Mouse (Mus musculus) layer of hippocampus, postnatal 36 days (tissue): ENCODE measurements around the gene Nfib. TPM values are rescaled to one million over a fixed set of nuclear protein-coding genes. Genes with fewer than 3 reads are reported as not detected.
A peak's percentile ranks its signal among the peaks of the same experiment; 100 is the strongest.

ENCODE experiments used
- DNase-seq, 2 experiments: peaks; one replicate each; pipeline ENCODE4 v3.0.0; 2022
- total RNA-seq, 2 experiments: library from RNA; stranded (reverse); gene quantifications; 2 replicates each; pipeline ENCODE4 v1.2.3; 2021

The Nfib gene
- total RNA-seq, 2 experiments from 2014 or later = 181 to 202 TPM

DNA sequence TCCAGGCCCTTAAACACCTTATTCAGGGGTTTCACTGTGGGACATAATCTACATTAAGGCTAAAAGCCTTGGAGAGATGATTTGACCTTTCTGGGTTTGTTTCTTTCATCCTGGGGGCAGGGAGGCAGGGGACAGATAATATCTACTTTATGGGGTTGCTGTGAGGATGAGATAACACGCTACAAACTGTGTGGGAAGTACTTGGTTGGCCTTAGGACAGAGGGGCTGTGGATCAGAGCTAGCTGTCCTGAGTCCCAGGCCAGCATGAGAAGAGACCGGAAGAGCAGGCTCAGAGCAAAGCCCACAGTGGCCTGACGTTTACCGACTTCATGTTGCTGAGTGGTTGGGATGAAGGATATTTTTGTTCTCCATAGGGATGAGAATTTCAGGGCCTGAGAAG is 81.7 kb downstream of the Nfib start:
- DNase-seq = no peak

DNA sequence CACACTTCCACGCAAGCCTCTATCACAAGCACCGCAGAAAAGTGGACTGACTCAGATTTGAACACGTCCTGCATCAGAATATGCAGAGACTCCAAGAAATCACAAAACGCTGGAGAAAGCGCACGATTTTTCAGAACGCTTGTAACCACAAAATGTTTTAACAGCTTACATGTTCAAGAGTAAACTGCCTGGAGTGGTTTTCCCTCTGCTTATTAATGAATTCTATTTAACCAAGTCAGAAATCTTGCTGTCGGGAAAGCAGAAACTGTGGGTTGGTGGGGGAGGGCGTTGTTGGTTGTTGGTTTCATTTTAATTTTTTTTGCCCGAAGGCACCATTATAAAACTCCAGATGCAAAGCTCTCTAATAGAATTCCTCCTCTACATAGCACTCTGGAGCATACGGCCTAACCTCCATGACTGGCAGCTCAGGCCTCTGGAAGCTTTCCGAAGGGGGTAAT is 82.4 kb downstream of the Nfib start:
- DNase-seq = no peak

DNA sequence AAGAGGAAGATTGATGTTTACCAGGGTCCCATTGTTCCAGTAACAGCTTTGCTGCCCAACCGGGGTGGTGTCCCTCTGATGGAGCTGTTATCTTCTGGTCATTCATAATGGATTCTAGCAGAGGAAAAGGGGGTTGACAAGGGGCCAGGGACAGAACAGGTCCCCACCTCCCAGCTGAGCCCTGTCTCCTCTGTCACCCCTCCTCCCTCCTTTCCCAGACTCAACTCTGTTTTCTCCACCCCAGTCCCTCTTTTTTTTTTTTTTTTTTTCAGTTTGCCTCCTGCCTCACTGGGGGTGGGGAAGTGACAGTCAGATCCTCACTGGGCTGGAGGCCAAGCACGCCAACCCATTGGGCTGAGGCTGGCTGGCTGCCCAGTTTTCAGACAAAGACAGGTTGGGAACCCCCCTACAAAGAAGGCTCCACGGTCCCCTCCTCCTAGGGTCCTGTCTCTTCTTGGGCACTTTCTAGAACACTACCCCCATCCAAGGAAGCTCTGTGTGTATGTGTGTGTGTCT is 83.2 kb downstream of the Nfib start:
- DNase-seq = peak; percentile 72 to 79

DNA sequence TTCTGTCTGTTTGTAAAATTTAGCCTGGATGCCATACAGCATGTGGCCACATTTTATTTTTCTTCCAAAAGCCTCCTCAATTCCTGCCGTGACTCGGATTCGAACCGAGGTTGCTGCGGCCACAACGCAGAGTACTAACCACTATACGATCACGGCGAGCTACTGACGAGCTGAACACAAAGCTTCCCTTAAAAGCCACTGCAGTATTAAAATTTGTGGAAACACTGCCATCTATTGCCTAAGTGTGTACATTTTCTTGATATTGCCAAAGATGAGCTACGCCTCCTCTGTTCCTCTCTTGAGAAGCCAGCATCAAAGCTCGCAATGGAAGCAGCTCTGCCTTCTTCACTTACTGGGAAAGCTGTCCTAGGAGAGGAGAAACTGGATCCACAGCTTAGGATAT is 86.0 kb downstream of the Nfib start:
- peak; percentile 56 to 60 for DNase-seq

DNA sequence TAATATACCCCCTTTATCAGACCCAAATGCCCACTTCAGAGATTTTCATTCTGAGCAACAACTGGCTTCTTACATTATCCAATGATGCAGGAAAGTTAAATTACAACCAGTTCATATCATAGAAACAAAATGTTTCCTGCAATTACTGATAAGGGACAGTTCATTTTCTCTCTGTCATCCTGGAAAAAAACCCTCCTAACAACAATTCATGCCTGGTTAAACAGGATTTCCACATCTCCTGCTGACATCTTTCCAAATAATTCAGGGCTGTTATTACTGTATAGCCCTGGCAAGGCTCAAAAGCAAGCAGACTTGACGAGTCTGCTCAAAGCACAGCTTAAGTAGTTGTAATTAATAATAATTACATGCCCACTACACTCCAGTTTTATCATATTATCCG is 86.5 kb downstream of the Nfib start:
- DNase-seq = no peak

DNA sequence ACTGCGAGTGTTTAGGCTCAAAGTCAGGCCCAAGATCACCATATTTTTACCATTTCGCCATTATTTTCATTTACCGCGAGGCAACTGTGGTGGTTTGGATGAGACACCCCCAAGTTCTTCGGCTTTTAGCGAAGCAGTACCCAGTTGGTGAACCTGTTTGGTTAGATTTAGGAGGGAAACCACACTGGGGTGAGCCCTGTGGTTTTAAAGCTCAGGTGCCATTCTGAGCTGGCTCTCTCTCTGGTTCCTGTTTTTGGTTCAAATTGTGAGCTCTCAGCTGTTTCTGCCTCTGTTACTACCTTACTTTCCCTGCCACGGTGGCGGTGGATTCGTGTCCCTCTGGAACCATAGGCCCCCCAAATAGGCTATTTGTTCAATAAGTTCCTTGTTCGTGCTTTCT is 88.3 kb downstream of the Nfib start:
- no peak for DNase-seq

DNA sequence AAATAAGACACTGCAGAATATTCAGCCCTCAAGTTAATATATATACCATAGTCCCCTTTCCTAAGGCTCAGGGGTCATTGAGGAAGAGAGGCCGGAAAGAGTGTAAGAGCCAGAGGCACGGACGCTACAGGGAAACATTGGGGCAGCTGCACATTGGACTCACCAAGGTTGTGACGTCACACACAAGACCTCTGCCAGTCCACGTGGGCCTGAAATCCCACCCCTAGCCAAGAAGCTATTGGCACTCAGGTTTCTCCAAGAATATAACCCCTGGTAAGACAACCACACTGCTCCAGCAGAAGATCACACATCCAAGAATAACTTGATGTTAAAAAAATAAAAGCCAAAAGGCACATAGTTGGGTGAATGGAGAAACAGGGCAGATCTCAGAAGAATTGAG is 89.8 kb downstream of the Nfib start:
- no peak for DNase-seq

DNA sequence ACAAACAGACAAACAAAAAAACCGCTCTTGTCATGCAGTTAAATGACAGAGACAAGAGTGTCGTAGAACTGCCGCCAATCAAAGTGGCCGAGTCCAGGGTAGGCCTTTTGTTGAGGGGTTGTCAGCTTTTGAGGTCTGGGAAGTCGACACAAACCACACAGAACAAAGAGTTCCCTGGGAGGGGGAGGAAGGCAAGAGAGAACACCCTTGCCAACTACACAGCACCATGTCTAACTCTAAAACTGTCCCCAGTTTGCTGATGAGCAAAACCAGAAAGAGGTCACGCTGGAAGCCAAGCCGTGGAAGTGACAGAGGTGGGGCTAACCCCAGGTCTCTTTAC is 91.1 kb downstream of the Nfib start:
- no peak for DNase-seq

DNA sequence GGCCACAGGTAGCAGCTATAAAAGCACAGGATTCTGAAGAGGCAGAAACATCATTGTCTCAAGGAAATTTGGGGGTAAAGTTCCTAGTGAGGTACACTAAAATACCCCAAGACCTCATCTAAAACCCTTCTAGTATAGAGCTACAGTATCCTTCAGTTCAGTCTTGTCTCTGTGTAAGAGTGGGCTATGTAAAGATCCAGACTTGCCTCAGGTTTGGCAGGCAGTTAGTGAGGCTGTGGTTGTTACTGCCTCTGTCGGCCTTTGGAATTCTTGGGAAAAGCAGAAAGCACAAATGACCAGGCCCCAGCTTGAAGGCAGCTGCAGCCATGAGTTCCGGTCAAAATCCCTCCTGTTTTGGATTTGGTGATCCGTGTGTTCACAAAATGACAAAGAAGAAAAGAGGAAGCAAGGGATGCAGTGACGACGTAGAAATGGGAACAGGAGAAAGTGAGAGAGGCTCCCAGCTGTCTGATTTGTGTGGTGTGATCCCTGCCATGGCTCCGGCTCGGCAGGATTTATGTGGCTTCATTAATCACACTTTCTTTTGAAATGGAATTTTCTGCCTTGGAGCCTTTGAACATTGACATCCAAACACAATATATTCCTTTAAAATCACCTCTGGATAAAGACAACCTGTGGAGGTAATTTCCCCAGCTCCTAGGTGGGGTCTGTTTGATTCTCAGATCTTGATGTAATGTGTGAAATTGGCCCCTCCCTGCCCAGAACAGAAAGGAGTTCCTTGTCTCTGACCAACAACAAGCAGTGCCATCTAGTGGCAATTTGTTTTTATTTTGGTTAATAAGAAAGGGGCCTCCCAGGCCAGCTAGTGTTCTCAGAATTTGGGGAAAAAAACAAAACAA is 91.7 kb downstream of the Nfib start:
- DNase-seq = peak in 1 of 2 experiments; percentile 17

DNA sequence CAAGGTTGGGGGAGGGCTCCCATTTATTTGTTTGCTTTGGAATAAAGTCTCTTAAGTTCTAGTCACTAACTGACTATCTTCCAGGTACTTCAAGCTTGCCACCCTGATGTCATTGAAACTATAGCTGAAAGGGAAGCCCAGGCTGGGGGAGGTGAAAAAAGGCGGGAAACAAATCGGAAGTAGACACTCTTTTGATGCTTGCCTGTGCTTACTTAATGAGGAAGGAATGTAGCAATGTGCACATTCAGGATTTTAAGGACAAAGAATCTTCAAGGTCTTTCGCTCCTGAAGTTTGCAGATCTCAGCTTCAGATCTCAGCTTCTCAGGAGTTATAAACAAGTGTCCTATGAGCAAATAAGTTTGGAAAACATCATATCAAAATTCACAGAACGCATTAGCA is 95.9 kb downstream of the Nfib start:
- no peak for DNase-seq

DNA sequence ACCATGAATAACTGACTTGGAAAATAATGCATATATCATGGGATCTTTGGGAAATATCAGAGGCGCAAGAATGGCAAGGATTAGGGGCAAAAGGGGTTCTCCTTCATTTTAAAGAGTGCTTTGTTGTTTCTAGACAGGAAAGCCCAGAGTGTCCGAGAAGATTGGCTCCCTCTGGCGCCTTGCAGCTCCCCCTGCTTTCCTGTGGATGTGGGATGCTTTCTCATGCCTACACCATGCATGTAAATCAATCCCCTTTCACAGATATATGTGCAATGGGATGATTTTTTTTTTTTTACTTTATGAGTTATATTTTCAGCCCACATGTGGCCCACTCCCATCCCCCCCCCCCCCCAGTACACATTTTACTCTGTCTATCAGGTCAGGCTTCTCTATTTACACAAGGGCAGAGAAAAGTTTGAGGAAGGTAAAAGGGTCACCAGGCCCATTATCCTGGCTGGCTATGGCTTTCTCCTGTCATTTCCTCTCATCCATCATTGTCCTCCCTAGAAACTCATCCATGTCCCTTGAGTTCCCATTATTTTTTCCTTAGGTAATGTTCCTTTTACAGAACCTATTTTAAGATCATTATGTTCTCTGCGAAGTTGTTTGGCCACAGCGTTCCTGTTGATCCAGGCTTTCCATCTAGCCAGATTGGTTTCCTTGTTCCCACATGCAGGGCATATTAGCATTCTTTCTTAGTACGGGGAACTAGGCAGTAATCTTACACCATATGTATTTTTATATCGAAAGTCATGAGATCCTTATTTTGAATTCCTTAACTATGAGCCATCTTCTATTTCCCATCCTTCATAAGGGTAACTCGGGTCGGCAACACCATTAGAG is 96.6 kb downstream of the Nfib start:
- no peak for DNase-seq

DNA sequence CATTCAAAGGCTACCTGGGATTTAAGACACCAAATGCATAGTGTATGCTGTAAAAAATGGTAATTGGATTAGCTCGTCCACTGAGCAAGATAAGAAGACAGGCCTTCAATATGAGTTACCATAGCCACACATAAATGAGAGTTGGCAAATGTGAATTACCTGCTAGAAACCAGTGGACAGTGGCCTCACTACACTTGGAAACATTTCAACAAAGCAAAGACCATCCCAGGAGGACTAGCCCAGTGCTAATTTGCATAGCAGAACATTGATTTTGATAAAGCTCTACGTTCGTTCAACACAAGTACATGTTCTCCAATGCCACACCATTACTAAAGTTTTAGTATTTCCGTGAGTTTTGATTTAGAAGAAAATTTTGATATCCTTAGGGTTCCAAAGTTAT is 98.3 kb downstream of the Nfib start:
- DNase-seq = no peak

DNA sequence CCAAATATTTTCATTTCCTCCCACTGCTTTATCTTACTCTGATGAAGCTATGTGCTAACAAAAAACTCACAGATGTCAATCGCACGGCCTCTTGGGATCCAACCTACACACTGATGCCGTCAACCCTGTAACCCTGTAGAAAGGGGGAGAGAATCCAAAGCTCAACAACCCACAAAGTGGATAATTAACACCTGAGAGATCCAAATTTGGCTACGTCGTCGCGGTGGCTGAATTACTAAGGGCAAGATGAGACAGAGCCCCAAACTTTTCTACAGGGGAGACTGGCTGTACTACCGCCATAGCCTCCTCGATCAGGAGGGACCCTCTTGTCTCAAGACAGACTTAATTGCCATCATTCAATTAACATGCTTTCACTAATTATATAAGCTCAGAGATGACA is 99.2 kb downstream of the Nfib start:
- DNase-seq = no peak

DNA sequence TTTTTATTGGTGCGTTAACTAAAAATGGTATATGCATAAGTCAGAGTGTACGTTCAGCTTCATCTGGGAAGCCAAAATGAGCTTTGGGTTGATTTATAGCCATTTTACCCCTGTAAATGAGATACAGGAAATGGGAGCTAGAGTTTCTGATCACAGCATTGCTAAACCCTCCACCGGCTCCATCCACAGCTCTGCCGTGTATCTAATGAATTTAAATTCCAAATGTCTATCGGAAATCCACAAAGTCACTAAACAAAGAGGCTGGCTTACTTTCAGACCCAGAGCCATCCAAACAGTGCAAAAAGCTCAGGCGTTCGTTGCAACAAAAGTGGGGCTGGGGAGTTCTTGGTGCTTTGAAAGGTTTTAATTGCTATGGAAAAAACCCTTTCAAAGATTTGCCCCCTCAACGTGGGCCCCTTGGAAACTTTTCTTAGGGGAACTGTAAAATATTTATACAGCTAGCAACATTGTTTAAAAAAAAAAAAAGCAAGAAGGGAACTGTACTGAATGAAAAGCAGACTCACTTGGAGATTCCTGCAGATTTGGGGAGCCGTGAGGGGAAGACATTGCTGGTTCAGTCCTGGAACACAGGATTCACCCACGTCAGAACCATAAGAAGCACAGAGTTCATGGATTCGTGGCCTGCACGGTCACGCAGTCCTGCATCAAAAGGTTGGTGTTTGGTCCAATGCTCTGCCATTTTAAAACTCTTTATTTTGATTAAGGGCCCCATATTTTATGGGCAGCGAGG is 100.3 kb downstream of the Nfib start:
- DNase-seq = no peak

DNA sequence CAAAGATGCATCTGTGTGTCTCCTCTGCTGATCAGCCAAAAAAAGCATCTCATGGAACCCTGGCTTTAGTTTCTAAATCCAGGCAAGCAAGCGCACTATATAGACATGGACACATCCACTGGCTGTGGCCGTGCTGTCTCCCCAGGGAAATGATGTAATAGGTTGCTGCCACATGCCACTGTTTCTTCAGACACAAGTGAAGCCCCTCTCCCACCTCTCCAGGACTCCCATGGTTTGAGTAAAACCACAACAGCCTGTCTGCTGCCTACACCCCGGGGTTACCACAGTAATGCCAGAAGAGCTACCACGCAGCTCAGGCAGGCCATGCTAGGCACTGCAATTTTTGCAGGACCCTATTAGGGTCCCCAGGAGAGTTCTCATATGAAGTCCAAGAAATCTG is 101.0 kb downstream of the Nfib start:
- DNase-seq = no peak

DNA sequence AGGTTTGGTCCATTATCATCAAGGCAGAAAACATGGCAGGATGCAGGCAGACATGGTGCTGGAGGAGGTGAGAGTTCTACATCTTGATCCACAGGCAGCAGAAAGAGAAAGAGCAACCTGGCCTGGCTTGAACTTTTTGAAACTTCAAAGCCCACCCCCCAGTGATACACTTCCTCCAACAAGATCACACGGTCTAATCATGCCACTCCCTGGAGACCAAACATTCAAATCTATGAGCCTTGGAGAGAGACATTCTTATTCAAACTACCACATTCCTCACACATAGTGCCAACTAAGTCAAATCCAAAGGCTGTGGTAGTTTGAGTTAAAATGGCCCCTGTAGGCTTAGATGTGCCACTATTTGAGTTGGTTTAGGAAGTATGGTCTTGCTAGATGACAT is 104.9 kb downstream of the Nfib start:
- DNase-seq = no peak

DNA sequence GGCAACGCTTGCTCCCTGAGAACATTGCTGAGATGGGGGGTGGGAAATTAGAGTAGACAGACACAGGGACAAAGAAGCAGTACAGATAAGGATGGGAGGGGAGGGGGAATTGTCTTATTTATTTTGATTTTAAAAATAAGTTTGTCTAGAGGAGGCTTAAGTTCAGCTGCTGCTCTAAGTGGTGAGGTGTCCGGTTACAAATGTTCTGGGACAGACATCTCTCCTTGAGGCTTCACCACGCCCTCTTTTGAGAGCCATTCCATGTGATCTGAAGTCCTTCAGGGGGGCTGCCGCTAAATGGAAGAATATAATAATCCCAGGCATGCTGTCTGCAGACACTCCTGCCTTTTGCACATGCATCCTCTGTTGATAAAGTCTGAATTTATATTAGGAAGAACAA is 107.1 kb downstream of the Nfib start:
- DNase-seq = no peak

DNA sequence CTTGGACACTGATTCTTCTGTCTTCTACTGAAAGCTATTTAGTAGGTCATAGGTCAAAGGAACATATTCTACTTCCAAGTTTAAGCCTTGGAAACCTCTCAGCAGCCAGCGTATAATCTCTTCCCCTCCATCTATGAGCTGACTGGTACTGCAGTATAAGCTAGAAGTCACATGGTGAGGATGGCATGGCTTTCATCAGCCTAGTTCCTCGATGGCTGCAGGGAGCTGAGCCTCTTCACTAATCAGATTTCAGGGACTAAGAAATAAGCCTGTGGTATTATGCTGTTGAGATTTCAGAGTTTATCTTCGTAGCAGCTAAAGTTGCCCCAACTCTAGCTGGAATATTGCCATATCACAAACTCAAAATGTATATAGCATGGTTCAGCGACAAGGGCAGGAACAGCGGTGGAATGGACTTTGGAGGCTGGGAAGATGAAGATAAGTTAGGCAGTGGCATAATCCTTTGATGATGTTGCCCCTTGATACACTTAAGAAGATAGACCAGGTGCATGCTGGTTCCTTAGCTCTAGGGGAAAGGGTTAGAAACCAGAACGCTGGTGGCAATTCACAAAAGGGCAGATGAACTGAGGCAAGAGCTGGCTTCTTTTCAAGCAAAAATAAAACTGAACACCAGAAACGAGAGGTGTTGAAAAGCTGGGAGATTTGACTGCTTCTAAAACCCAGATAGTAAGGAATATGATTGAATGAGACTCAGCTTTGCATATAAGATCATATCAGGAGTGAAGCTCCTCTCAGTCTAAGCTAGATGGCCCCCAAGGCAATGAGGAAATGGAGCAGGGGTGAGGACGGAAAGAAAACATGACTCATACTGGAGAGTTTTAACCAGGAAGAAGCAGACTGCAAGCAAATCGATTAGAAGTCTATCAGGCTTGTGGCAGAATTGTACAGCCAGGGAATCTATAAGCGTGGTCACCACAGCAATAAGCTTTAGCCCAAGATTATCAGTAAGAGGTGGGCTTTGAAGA is 111.6 kb downstream of the Nfib start:
- DNase-seq = no peak

DNA sequence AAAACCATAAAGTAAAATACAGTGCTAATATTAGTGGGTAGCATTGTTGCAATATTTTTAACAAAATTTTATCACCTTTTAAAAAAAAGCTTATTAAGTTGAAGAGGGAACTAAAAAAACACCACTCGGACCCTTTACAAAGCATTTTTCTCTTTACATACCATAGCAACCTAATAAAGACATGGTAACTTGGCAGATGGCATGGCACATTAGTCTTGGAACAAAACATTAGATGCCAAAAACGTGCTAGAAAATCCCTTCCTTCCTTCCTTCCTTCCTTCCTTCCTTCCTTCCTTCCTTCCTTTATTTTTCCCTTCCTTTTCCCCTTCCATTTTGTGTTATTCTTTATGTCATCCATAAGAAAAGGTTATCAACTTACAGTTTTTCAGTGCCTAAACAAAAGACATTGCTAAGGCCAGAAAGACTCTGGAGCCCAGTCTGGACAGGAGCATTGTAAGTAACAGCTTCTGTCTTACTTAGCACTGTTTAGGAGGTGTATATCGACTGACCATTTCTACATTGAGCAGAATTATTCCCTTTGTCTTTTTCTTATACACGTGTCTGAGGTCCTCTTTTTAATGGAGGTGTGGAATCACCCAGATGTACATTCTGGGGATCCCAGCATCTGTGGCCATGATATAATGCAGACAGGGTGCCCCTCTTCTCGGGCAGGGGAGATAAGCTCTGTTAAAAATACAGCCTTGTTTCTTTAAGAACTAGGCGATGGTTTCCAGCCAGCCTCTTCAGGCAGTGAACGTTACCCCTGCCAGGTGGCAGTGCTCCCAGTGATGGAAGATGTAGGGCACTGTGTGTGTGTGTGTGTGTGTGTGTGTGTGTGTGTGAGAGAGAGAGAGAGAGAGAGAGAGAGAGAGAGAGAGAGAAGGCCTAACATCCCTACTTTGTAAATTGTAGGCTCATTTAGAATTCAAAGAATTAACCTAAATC is 113.2 kb downstream of the Nfib start:
- peak in 1 of 2 experiments; percentile 26 for DNase-seq

DNA sequence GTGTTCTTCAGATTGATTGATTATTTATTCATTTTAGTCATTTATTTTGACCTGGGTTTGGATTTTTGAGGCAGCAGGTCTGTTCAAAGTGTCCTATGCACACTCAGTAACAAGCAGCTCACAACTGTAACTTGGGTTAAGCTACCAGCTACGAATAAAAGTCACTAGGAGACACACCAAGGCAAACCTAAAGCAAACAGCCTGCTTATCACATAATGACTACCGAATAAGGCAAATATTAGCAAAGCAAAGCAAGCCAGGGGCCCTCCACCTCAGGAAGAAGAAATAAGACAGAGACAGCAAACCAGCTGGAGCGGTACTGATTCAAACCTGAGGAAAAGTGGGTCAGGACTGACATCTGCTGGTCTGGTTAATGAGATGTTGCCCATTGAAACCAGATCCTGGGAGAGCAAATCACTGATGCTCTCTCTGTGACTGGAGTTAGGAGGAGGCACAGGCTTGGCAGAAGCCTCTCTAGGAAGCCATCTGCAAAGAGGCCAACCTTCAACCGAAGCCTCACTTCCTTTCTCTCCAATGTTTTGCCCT is 116.1 kb downstream of the Nfib start:
- DNase-seq = peak; percentile 55 to 71
